Mouse (Mus musculus) hematopoietic stem cell, adult 5-6 weeks (primary cell): ENCODE measurements around the gene Sh3bgrl3. TPM values are rescaled to one million over a fixed set of nuclear protein-coding genes. Genes with fewer than 3 reads are reported as not detected.
"Not testable (repeated sequence)": the region's sequence is repeated elsewhere in the genome, so short reads cannot be mapped to it uniquely, and the experiment has no call there.

Experiments
- ATAC-seq, 2 experiments: fragments of 125-278 bp in 1 of 2; replicated peaks in 1 of 2; 2 replicates each; pipeline ENCODE4 v1.8.0; 2016 to 2017; ENCODE audit warnings: inconsistent platforms in 2 of 2, mild to moderate bottlenecking in 2 of 2, moderate number of reproducible peaks in 2 of 2, low read depth in 1 of 2, moderate TSS enrichment in 1 of 2; ENCODE audit not compliant: low FRiP score in 2 of 2, poor library complexity in 2 of 2, severe bottlenecking in 2 of 2, insufficient read depth in 1 of 2, low TSS enrichment in 1 of 2
- total RNA-seq: library from RNA; stranded (forward); fragments of 172-1452, 232-1000 nt; gene quantifications from 2 replicates; pipeline ENCODE4 v1.2.3, GENCODE M21; 2017

Gene Sh3bgrl3
- total RNA-seq = 118 and 287 TPM in 2 replicates

GRCm38 (mm10) chr4:134128221-134128982 lies at the start of gene Sh3bgrl3:
Sh3bgrl3 (minus strand) TSS chr4:134128789.
- peak; percentile 66 to 72 for ATAC-seq

GRCm38 (mm10) chr4:134172391-134172790 lies 43.8 kb upstream of the Sh3bgrl3 start:
- ATAC-seq = no peak

- no peak for ATAC-seq
These were observed 38.3 kb upstream of the Sh3bgrl3 start for GRCm38 (mm10) chr4:134166906-134167305.

- no peak for ATAC-seq
These were observed 37.2 kb upstream of the Sh3bgrl3 start for GRCm38 (mm10) chr4:134165548-134166465.

- ATAC-seq = 0 out of 4 replicates have a peak, but pooled peaks of 1 of the 2 experiments have one; percentile 32
These were observed 36.4 kb upstream of the Sh3bgrl3 start for GRCm38 (mm10) chr4:134165024-134165423.

- no peak for ATAC-seq
These were observed 36.0 kb upstream of the Sh3bgrl3 start for GRCm38 (mm10) chr4:134164591-134164990.

- not testable (repeated sequence) for ATAC-seq
These were observed 31.5 kb upstream of the Sh3bgrl3 start for GRCm38 (mm10) chr4:134160071-134160470.

GRCm38 (mm10) chr4:134158774-134159173 lies 30.2 kb upstream of the Sh3bgrl3 start:
- ATAC-seq = no peak

- ATAC-seq = no peak
These were observed 29.0 kb upstream of the Sh3bgrl3 start for GRCm38 (mm10) chr4:134157558-134157957.

- no peak for ATAC-seq
These were observed 28.2 kb upstream of the Sh3bgrl3 start for GRCm38 (mm10) chr4:134156744-134157143.

- no peak for ATAC-seq
These were observed 27.4 kb upstream of the Sh3bgrl3 start for GRCm38 (mm10) chr4:134155961-134156465.

GRCm38 (mm10) chr4:134155531-134155930 lies 26.9 kb upstream of the Sh3bgrl3 start:
- no peak for ATAC-seq

GRCm38 (mm10) chr4:134154354-134154753 lies 25.8 kb upstream of the Sh3bgrl3 start:
- no peak for ATAC-seq

- ATAC-seq = no peak
These were observed 25.1 kb upstream of the Sh3bgrl3 start for GRCm38 (mm10) chr4:134153656-134154055.

- no peak for ATAC-seq
These were observed 23.5 kb upstream of the Sh3bgrl3 start for GRCm38 (mm10) chr4:134152112-134152511.

- ATAC-seq = no peak
These were observed 20.8 kb upstream of the Sh3bgrl3 start for GRCm38 (mm10) chr4:134149389-134149788.

GRCm38 (mm10) chr4:134144297-134144696 lies 15.7 kb upstream of the Sh3bgrl3 start:
- not testable (repeated sequence) for ATAC-seq

- no peak for ATAC-seq
These were observed 10.3 kb upstream of the Sh3bgrl3 start for GRCm38 (mm10) chr4:134138857-134139256.
